Mouse (Mus musculus) embryonic facial prominence, embryonic 10.5 days (tissue): Measurements from ENCODE around the gene Astl. TPM values are rescaled to one million over a fixed set of nuclear protein-coding genes. Genes with fewer than 3 reads are reported as not detected.
"Not testable (repeated sequence)": the region's sequence is repeated elsewhere in the genome, so short reads cannot be mapped to it uniquely, and the experiment has no call there.

ENCODE experiments used
- DNase-seq: peaks from one replicate; pipeline ENCODE4 v3.0.0-alpha.2; 2017; ENCODE audit warnings: low spot score
- H3K27ac ChIP-seq: fragments of 300-500 bp; sonication (generic); replicated peaks from 2 replicates; pipeline ENCODE4 v1.5.1; 2016; ENCODE audit warnings: mild to moderate bottlenecking
- H3K27me3 ChIP-seq: fragments of 300-500 bp; sonication (generic); replicated peaks from 2 replicates; pipeline ENCODE4 v1.6.1; 2016; ENCODE audit warnings: low read depth, mild to moderate bottlenecking; ENCODE audit not compliant: poor library complexity, severe bottlenecking
- H3K36me3 ChIP-seq: fragments of 300-500 bp; sonication (generic); replicated peaks from 2 replicates; pipeline ENCODE4 v1.6.1; 2016; ENCODE audit warnings: mild to moderate bottlenecking, moderate library complexity
- H3K4me1 ChIP-seq: fragments of 300-500 bp; sonication (generic); 2 replicates; pipeline ENCODE4 v1.6.1; 2016
- H3K4me3 ChIP-seq: fragments of 300-500 bp; sonication (generic); 2 replicates; pipeline ENCODE4 v1.5.1; 2016; ENCODE audit warnings: mild to moderate bottlenecking, moderate library complexity
- H3K9me3 ChIP-seq: fragments of 300-500 bp; sonication (generic); 2 replicates; pipeline ENCODE4 v1.6.1; 2016; ENCODE audit warnings: mild to moderate bottlenecking
- WGBS: fragments of 180-500 bp; shearing (Covaris S2); methylation state at CpG from one replicate; pipeline ENCODE4 v1.1.7; 2016; 5-methylcytosine and 5-hydroxymethylcytosine counted together
- polyA plus RNA-seq: library from polyadenylated mRNA; unstranded; fragments of >200 nt; fragmentation: Nextera tagmentation; extraction: Ambion mirVana; gene quantifications from 2 replicates; pipeline ENCODE4 v1.2.1, GENCODE M21; 2016

The Astl gene
- polyA plus RNA-seq: 0.09 and 0.15 TPM in 2 replicates

- H3K4me1 ChIP-seq: peaks cover 43% of the 10 kb centered on the region
- no peaks in the 10 kb centered on the region for H3K9me3 ChIP-seq
- WGBS: 80% methylated on average over 4 of the region's 4 CpGs
- peak within 1 kb of the TSS; percentile 59 for H3K4me3 ChIP-seq
- DNase-seq: no peak
- no peaks in the 10 kb centered on the region for H3K36me3 ChIP-seq
- H3K27ac ChIP-seq: no peak within 1 kb of the TSS
- H3K27me3 ChIP-seq: peaks cover 56% of the 10 kb centered on the region
These were observed at the start of gene Astl for GRCm38 (mm10) chr2:127338416-127338815. Gene Astl, plus strand, starts transcription at chr2:127338639.

- no peaks in the 10 kb centered on the region for H3K4me1 ChIP-seq
- no peaks in the 10 kb centered on the region for H3K27me3 ChIP-seq
- 84% methylated on average over 4 of the region's 4 CpGs for WGBS
- peaks cover 94% of the 10 kb centered on the region for H3K36me3 ChIP-seq
- no peak overlapping the region for H3K4me3 ChIP-seq
- H3K9me3 ChIP-seq: no peaks in the 10 kb centered on the region
- H3K27ac ChIP-seq: no peak overlapping the region
- no peak for DNase-seq
These were observed 46.2 kb upstream of the Astl start for GRCm38 (mm10) chr2:127292250-127292649.

GRCm38 (mm10) chr2:127297001-127297805 is 41.2 kb upstream of the Astl start:
- no peaks in the 10 kb centered on the region for H3K9me3 ChIP-seq
- H3K4me1 ChIP-seq: peaks cover 4% of the 10 kb centered on the region; the same call in 1 of the 2 replicates
- DNase-seq: no peak
- H3K4me3 ChIP-seq: no peak overlapping the region
- no peaks in the 10 kb centered on the region for H3K27me3 ChIP-seq
- WGBS: 92% methylated on average over 7 of the region's 7 CpGs
- H3K36me3 ChIP-seq: peaks cover 94% of the 10 kb centered on the region
- H3K27ac ChIP-seq: no peak overlapping the region

- Histone ChIP-seq H3K27ac (no peak overlapping the region), H3K4me3 (no peak overlapping the region), H3K4me1 (peaks cover 4% of the 10 kb centered on the region; the same call in 1 of the 2 replicates), H3K36me3 (peaks cover 87% of the 10 kb centered on the region), H3K9me3 (no peaks in the 10 kb centered on the region), H3K27me3 (no peaks in the 10 kb centered on the region)
- WGBS: 98% methylated on average over 1 of the region's 1 CpGs
- no peak for DNase-seq
These were observed 40.4 kb upstream of the Astl start for GRCm38 (mm10) chr2:127298056-127298455.

- H3K27me3 ChIP-seq: no peaks in the 10 kb centered on the region
- WGBS: 86% methylated on average over 3 of the region's 3 CpGs
- H3K4me1 ChIP-seq: peaks cover 4% of the 10 kb centered on the region; the same call in 1 of the 2 replicates
- H3K36me3 ChIP-seq: peaks cover 60% of the 10 kb centered on the region
- H3K9me3 ChIP-seq: no peaks in the 10 kb centered on the region
- H3K27ac ChIP-seq: no peak overlapping the region
- no peak overlapping the region for H3K4me3 ChIP-seq
- no peak for DNase-seq
These were observed 37.7 kb upstream of the Astl start for GRCm38 (mm10) chr2:127300701-127301100.

GRCm38 (mm10) chr2:127301883-127302282 is 36.6 kb upstream of the Astl start:
- peaks cover 49% of the 10 kb centered on the region for H3K36me3 ChIP-seq
- WGBS: 92% methylated on average over 3 of the region's 3 CpGs
- H3K27me3 ChIP-seq: no peaks in the 10 kb centered on the region

GRCm38 (mm10) chr2:127304192-127304591 is 34.2 kb upstream of the Astl start:
- H3K9me3 ChIP-seq, H3K4me3 ChIP-seq, DNase-seq, H3K4me1 ChIP-seq, H3K27me3 ChIP-seq, H3K27ac ChIP-seq: not testable (repeated sequence)
- 93% methylated on average over 4 of the region's 4 CpGs for WGBS
- peaks cover 25% of the 10 kb centered on the region for H3K36me3 ChIP-seq

More at GRCm38 (mm10) chr2:127301883-127302282, 36.6 kb upstream of the Astl start:
- no peak for DNase-seq
- Histone ChIP-seq H3K9me3 (no peaks in the 10 kb centered on the region), H3K4me3 (no peak overlapping the region), H3K27ac (no peak overlapping the region), H3K4me1 (peaks cover 4% of the 10 kb centered on the region; the same call in 1 of the 2 replicates)

GRCm38 (mm10) chr2:127304609-127305210 is 33.7 kb upstream of the Astl start:
- Histone ChIP-seq H3K36me3 (peaks cover 20% of the 10 kb centered on the region), H3K4me1 (no peaks in the 10 kb centered on the region), H3K27ac (no peak overlapping the region), H3K27me3 (no peaks in the 10 kb centered on the region), H3K9me3 (no peaks in the 10 kb centered on the region), H3K4me3 (no peak overlapping the region)
- no peak for DNase-seq
- WGBS: 86% methylated on average over 3 of the region's 3 CpGs

- Histone ChIP-seq H3K9me3 (no peaks in the 10 kb centered on the region), H3K36me3 (peaks cover 8% of the 10 kb centered on the region), H3K4me1 (no peaks in the 10 kb centered on the region), H3K27ac (no peak overlapping the region), H3K27me3 (no peaks in the 10 kb centered on the region), H3K4me3 (no peak overlapping the region)
- DNase-seq: no peak
These were observed 32.3 kb upstream of the Astl start for GRCm38 (mm10) chr2:127306123-127306522.

- Histone ChIP-seq H3K4me1 (no peaks in the 10 kb centered on the region), H3K9me3 (0 out of 2 replicates have a peak, but pooled peaks cover 3% of the 10 kb centered on the region)
- WGBS: 43% methylated on average over 3 of the region's 3 CpGs
These were observed 31.3 kb upstream of the Astl start for GRCm38 (mm10) chr2:127307179-127307578.

GRCm38 (mm10) chr2:127308660-127309059 is 29.8 kb upstream of the Astl start:
- WGBS: 84% methylated on average over 2 of the region's 2 CpGs
- no peak overlapping the region for H3K27ac ChIP-seq
- no peak overlapping the region for H3K4me3 ChIP-seq
- H3K4me1 ChIP-seq: 0 out of 2 replicates have a peak, but pooled peaks cover under 1% of the 10 kb centered on the region
- no peak for DNase-seq
- no peaks in the 10 kb centered on the region for H3K36me3 ChIP-seq
- 0 out of 2 replicates have a peak, but pooled peaks cover 3% of the 10 kb centered on the region for H3K9me3 ChIP-seq
- no peaks in the 10 kb centered on the region for H3K27me3 ChIP-seq

More at GRCm38 (mm10) chr2:127307179-127307578, 31.3 kb upstream of the Astl start:
- no peak for DNase-seq
- Histone ChIP-seq H3K4me3 (no peak overlapping the region), H3K27ac (no peak overlapping the region), H3K27me3 (no peaks in the 10 kb centered on the region), H3K36me3 (peaks cover 2% of the 10 kb centered on the region; the same call in 1 of the 2 replicates)

- no peak overlapping the region for H3K4me3 ChIP-seq
- H3K9me3 ChIP-seq: 0 out of 2 replicates have a peak, but pooled peaks cover 3% of the 10 kb centered on the region
- DNase-seq: no peak
- H3K27ac ChIP-seq: no peak overlapping the region
- no peaks in the 10 kb centered on the region for H3K36me3 ChIP-seq
- no peaks in the 10 kb centered on the region for H3K27me3 ChIP-seq
- 56% methylated on average over 2 of the region's 2 CpGs for WGBS
- H3K4me1 ChIP-seq: 0 out of 2 replicates have a peak, but pooled peaks cover 5% of the 10 kb centered on the region
These were observed 28.2 kb upstream of the Astl start for GRCm38 (mm10) chr2:127310246-127310645.
